Mouse (Mus musculus): Measurements from ENCODE around the gene Nppb. TPM values are rescaled to one million over a fixed set of nuclear protein-coding genes. Genes with fewer than 3 reads are reported as not detected.

Gene Nppb
- total and polyA plus RNA-seq, 3 experiments: not detected

DNA sequence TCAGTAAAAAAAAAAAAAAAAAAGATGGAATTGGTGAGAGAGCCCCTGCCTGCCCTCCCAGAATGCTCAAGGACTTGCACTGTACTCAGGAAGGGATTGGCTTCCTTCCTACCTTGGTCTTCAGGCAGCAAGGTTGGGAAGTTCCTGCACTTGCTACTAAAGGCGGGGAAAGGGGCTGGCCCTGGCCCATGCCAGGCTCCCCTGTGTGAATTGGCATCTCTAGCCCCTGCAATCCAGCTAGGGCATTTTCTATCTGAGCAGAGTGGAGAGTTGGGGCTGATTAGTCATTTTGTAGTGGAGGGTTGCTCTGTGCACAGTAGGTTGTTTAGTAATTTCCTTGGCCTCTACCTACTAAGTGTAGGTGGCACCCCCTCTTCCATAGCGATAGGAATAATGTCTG, 16.8 kb upstream of the Nppb start:
- no peaks in the 10 kb centered on the region for H3K36me3 ChIP-seq (replicated peaks in 1 of 2; ENCODE audit: control insufficient read depth in 1 of 2, insufficient read depth in 1 of 2, low read length in 1 of 2)
- H3K9me3 ChIP-seq (replicated peaks; ENCODE audit: low read length): peaks cover 6% of the 10 kb centered on the region
- peaks cover 69% of the 10 kb centered on the region for H3K27me3 ChIP-seq (replicated peaks)
- dilution Hi-C loops (cut with MboI; ENCODE audit: extremely low pct_ligation_motif_present, extremely low pct_unique_long_range_greater_than_20kb, low sequenced_read_pairs): no loop called here
- H3K27ac ChIP-seq (ENCODE audit: insufficient read depth, low read depth): no peak overlapping the region
- DNase-seq (ENCODE audit: extremely low read depth): no peak
- in situ Hi-C loops (cut with MboI; ENCODE audit: low pct_ligation_motif_present, low pct_unique_long_range_greater_than_20kb, low sequenced_read_pairs): no loop called here
- no peaks in the 10 kb centered on the region for H3K79me2 ChIP-seq (replicated peaks; ENCODE audit: control insufficient read depth, extremely low read depth, insufficient read depth, poor library complexity, severe bottlenecking)
- no peak overlapping the region for H3K9ac ChIP-seq (ENCODE audit: insufficient read depth, low read depth)
- TF ChIP-seq GABPA (IDR thresholded peaks at IDR 0.05; ENCODE audit: insufficient replicate concordance, low read depth, low read length): no peak
- TF ChIP-seq ETS1 (conservative IDR thresholded peaks at IDR 0.05; ENCODE audit: low read depth, low read length): no peak
- no peak for TF ChIP-seq PAX5 (IDR thresholded peaks at IDR 0.05; ENCODE audit: low read length)
- TF ChIP-seq CHD1 (IDR thresholded peaks at IDR 0.05; ENCODE audit: low read depth, low read length): no peak
- TF ChIP-seq TCF12 (IDR thresholded peaks at IDR 0.05; ENCODE audit: low read depth, low read length): no peak
- TF ChIP-seq CHD2 (IDR thresholded peaks at IDR 0.05; ENCODE audit: low read length): no peak
- no peak for TF ChIP-seq BHLHE40 (IDR thresholded peaks at IDR 0.05; ENCODE audit: low read depth, low read length)
- no peak for TF ChIP-seq ZMIZ1 (IDR thresholded peaks at IDR 0.05; ENCODE audit: low read depth, low read length)
- TF ChIP-seq MXI1 (IDR thresholded peaks at IDR 0.05; ENCODE audit: low read depth, low read length): no peak
- no peak for TF ChIP-seq ZC3H11A (IDR thresholded peaks at IDR 0.05; ENCODE audit: low read depth, low read length)
- TF ChIP-seq USF1 (IDR thresholded peaks at IDR 0.05; ENCODE audit: low read depth, low read length): no peak
- TF ChIP-seq HCFC1 (IDR thresholded peaks at IDR 0.05; ENCODE audit: low read depth, low read length): no peak
- TF ChIP-seq MAX (IDR thresholded peaks at IDR 0.05; ENCODE audit: low read length): no peak
- no peak for TF ChIP-seq POLR2A (IDR thresholded peaks at IDR 0.05; ENCODE audit: low read depth, low read length)
- TF ChIP-seq MYC (IDR thresholded peaks at IDR 0.05; ENCODE audit: low read depth, low read length): no peak
- no peak for TF ChIP-seq ZKSCAN1 (IDR thresholded peaks at IDR 0.05; ENCODE audit: borderline replicate concordance, low read depth, low read length)
- no peak for TF ChIP-seq ZNF384 (IDR thresholded peaks at IDR 0.05; ENCODE audit: low read depth, low read length)
- no peak for TF ChIP-seq CTCF (conservative IDR thresholded peaks at IDR 0.05 in 1 of 2, IDR thresholded peaks at IDR 0.05 in 1 of 2; ENCODE audit: low read depth in 2 of 2, low read length in 2 of 2)
- H3K4me1 ChIP-seq (ENCODE audit: control insufficient read depth in 1 of 2, insufficient read depth in 2 of 2): no peaks in the 10 kb centered on the region
- H3K4me2 ChIP-seq (ENCODE audit: insufficient read depth, low read depth, poor library complexity, severe bottlenecking): no peak overlapping the region
- no peak overlapping the region for H3K4me3 ChIP-seq (replicated peaks in 1 of 3; ENCODE audit: low read depth in 2 of 3, low read length in 2 of 3, poor library complexity in 1 of 3)

DNA sequence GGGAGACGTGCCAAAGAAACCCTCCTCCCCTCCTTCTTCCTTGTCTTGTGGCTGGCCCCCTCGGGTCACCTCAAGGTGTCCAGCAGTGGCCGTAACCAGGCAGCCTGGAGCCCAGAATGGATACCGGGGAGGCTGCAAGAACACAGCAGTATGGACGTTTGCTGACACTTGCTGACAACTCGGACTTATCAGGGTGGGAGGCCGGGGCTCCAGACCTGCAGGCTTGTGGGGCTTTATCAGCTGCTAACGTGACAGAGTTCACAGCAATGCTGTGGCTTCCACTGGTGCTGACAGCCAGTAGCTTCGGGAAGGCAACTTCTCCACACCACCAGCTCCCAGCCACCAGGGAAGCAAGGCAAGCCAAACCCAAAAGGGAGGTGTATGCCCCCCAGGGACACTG, 16.3 kb upstream of the Nppb start:
- Histone ChIP-seq H3K36me3 (replicated peaks in 1 of 2; ENCODE audit: control insufficient read depth in 1 of 2, insufficient read depth in 1 of 2, low read length in 1 of 2) (no peaks in the 10 kb centered on the region), H3K79me2 (replicated peaks; ENCODE audit: control insufficient read depth, extremely low read depth, insufficient read depth, poor library complexity, severe bottlenecking) (no peaks in the 10 kb centered on the region), H3K4me2 (ENCODE audit: insufficient read depth, low read depth, poor library complexity, severe bottlenecking) (no peak overlapping the region), H3K9me3 (replicated peaks; ENCODE audit: low read length) (peaks cover 10% of the 10 kb centered on the region), H3K27me3 (replicated peaks) (peaks cover 67% of the 10 kb centered on the region), H3K4me3 (replicated peaks in 1 of 3; ENCODE audit: low read depth in 2 of 3, low read length in 2 of 3, poor library complexity in 1 of 3) (no peak overlapping the region), H3K27ac (ENCODE audit: insufficient read depth, low read depth) (no peak overlapping the region), H3K9ac (ENCODE audit: insufficient read depth, low read depth) (no peak overlapping the region), H3K4me1 (ENCODE audit: control insufficient read depth in 1 of 2, insufficient read depth in 2 of 2) (no peaks in the 10 kb centered on the region)
- in situ Hi-C loops (cut with MboI; ENCODE audit: low pct_ligation_motif_present, low pct_unique_long_range_greater_than_20kb, low sequenced_read_pairs) (no loop called here), dilution Hi-C loops (cut with MboI; ENCODE audit: extremely low pct_ligation_motif_present, extremely low pct_unique_long_range_greater_than_20kb, low sequenced_read_pairs) (no loop called here)
- no peak for DNase-seq (ENCODE audit: extremely low read depth)
- no peak for TF ChIP-seq MYC (IDR thresholded peaks at IDR 0.05; ENCODE audit: low read depth, low read length)
- TF ChIP-seq JUN (IDR thresholded peaks at IDR 0.05; ENCODE audit: insufficient read depth, low read depth, low read length): no peak
- no peak for TF ChIP-seq ZC3H11A (IDR thresholded peaks at IDR 0.05; ENCODE audit: low read depth, low read length)
- no peak for TF ChIP-seq TBP (conservative IDR thresholded peaks at IDR 0.05; ENCODE audit: low read depth, low read length)
- TF ChIP-seq JUND (conservative IDR thresholded peaks at IDR 0.05; ENCODE audit: low read depth, low read length): no peak
- no peak for TF ChIP-seq MAZ (IDR thresholded peaks at IDR 0.05; ENCODE audit: low read depth, low read length)
- no peak for TF ChIP-seq EP300 (IDR thresholded peaks at IDR 0.05; ENCODE audit: low read length)
